14 mouse cellular contexts compared by ENCODE assay signal in the genomic region with DNA sequence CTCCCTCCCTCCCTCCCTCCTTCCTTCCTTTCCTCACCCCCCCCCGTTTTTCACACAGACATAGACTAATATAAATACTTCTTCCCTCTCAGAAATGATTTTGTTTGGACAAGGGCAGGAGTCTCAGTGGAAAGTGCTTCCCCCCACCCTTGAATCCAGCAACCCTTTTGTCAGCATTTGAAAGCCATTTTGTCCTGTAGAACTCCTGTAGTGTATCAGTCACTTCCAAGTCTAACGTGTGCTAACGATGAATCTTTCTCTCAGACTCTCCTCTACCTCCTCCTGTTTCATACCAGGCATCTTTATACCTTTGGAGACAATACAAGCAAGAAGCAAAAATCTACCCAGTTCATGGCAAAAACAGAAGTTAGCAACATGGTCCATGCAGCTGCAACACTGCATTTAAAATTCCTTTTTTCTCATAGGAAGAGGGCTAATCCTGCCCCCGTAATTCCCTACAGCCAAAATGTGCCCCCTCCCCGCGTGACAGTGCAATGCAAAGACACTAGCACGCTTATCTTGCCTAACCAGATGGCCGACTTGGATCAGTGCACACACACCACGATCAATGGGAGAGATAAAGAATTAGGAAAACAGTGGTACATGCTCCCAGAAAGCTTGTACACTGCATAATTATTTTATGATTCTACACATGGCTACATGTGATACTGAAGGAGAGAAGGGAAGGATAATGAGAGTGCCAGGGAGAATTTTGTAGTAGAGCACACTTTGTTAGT.
DNase-seq lines count a peak whose midpoint lies in the region; ATAC-seq and TF ChIP-seq lines count a peak whose summit lies in the region.
"Had no signal": no experiment of that assay in that cellular context is flagged by ENCODE, and none has a peak within 500 bp of the region (broad histone marks: within the 10 kb centered on the region; RNA-seq: fewer than 3 reads in every experiment).

No protein-coding gene starts in this region.

- no peak overlapping the region for H3K27ac ChIP-seq in hindbrain, embryonic 13.5 days
- H3K27ac ChIP-seq in midbrain, embryonic 16.5 days (ENCODE audit: low read length), result peak overlapping the region; percentile 48
- H3K27ac ChIP-seq in layer of hippocampus, adult 2 months, result no peak overlapping the region
- H3K27ac ChIP-seq: heart, embryonic 15.5 days; lung, embryonic 15.5 days; stomach, postnatal 0 days had no signal

- intact Hi-C loops in left cerebral cortex, postnatal 4 days (cut with DNase I), result no loop called here
- intact Hi-C loops in left cerebral cortex, postnatal 36 days (cut with DNase I), result no loop called here

- H3K4me1 ChIP-seq in hindbrain, embryonic 13.5 days (replicated peaks), result peaks cover 12% of the 10 kb centered on the region; the same call in 1 of the 2 replicates
- peaks cover 11% of the 10 kb centered on the region for H3K4me1 ChIP-seq in midbrain, embryonic 16.5 days (ENCODE audit: control insufficient read depth, insufficient read depth, low read length)
- H3K4me1 ChIP-seq: heart, embryonic 15.5 days; lung, embryonic 15.5 days had no signal

- peaks cover 13% of the 10 kb centered on the region for H3K27me3 ChIP-seq in hindbrain, embryonic 13.5 days
- H3K27me3 ChIP-seq in midbrain, embryonic 16.5 days (ENCODE audit: control insufficient read depth, insufficient read depth, low read depth, low read length), result peaks cover 4% of the 10 kb centered on the region; the same call in 1 of the 2 replicates

- 49% methylated on average over 9 of the region's 9 CpGs for WGBS in hindbrain, embryonic 13.5 days
- 14% methylated on average over 9 of the region's 9 CpGs for WGBS in midbrain, embryonic 16.5 days

- no peaks in the 10 kb centered on the region for H3K9me3 ChIP-seq in hindbrain, embryonic 13.5 days
- no peaks in the 10 kb centered on the region for H3K9me3 ChIP-seq in midbrain, embryonic 16.5 days (replicated peaks; ENCODE audit: control insufficient read depth, low read length, poor library complexity, severe bottlenecking)
- H3K9me3 ChIP-seq: heart, embryonic 15.5 days; lung, embryonic 15.5 days had no signal

- DNase-seq in left cerebral cortex, postnatal 4 days, result peak; percentile 19
- DNase-seq in left cerebral cortex, postnatal 36 days (ENCODE audit: low spot score in 2 of 2), result no peak
- peak; percentile 27 to 37 for DNase-seq in cerebellum, postnatal 25 days
- no peak for DNase-seq in layer of hippocampus, adult 2 months (ENCODE audit: low spot score in 2 of 2)
- DNase-seq in kidney, adult 11 months, result no peak
- DNase-seq: adrenal gland, adult 8-10 months; kidney, postnatal 4 days had no signal

- H3K4me2 ChIP-seq in hindbrain, embryonic 13.5 days, result no peak overlapping the region
- H3K4me2 ChIP-seq in midbrain, embryonic 16.5 days (ENCODE audit: low read length), result 0 out of 2 replicates have a peak overlapping the region, but pooled peaks have one; percentile 6
- H3K4me2 ChIP-seq: heart, embryonic 15.5 days; lung, embryonic 15.5 days had no signal

- no peak overlapping the region for H3K4me3 ChIP-seq in hindbrain, embryonic 13.5 days
- H3K4me3 ChIP-seq in midbrain, embryonic 16.5 days (ENCODE audit: low read depth, low read length), result no peak overlapping the region
- no peak overlapping the region for H3K4me3 ChIP-seq in layer of hippocampus, adult 2 months
- H3K4me3 ChIP-seq: heart, embryonic 15.5 days; lung, embryonic 15.5 days had no signal

- H3K36me3 ChIP-seq in hindbrain, embryonic 13.5 days, result no peaks in the 10 kb centered on the region
- no peaks in the 10 kb centered on the region for H3K36me3 ChIP-seq in midbrain, embryonic 16.5 days (ENCODE audit: control insufficient read depth, insufficient read depth, low read length)
- H3K36me3 ChIP-seq: heart, embryonic 15.5 days; lung, embryonic 15.5 days had no signal

- no peak overlapping the region for H3K9ac ChIP-seq in hindbrain, embryonic 13.5 days
- no peak overlapping the region for H3K9ac ChIP-seq in midbrain, embryonic 16.5 days (ENCODE audit: low read depth, low read length)
- H3K9ac ChIP-seq: heart, embryonic 15.5 days; lung, embryonic 15.5 days had no signal

- peak; percentile 61; the same call in 1 of the 2 replicates for ATAC-seq in hindbrain, embryonic 13.5 days (ENCODE audit: low FRiP score)
- peak; percentile 78 for ATAC-seq in midbrain, embryonic 16.5 days
- ATAC-seq in megakaryocyte-erythroid progenitor cell, adult 5-6 weeks (replicated peaks; ENCODE audit: low FRiP score, low TSS enrichment, poor library complexity, severe bottlenecking), result no peak
- ATAC-seq: intestine, embryonic 16.5 days had no signal

- TF ChIP-seq CTCF in layer of hippocampus, adult 2 months (conservative IDR thresholded peaks at IDR 0.05), result no peak

Comparison
In these comparisons a context has a peak if more than half of its experiments do, and no peak if none do; other contexts are left out.
1. DNase-seq: peak in left cerebral cortex, postnatal 4 days (single experiment) and cerebellum, postnatal 25 days (2 of 2); none in left cerebral cortex, postnatal 36 days (0 of 2), layer of hippocampus, adult 2 months (0 of 2) and kidney, adult 11 months (single experiment).